Mouse (Mus musculus): ENCODE results near the gene Dgka.

Gene Dgka

GRCm38 (mm10) chr10:128744680-128745601, at the start of gene Dgka:
Gene Dgka (minus strand): TSS chr10:128744855.
- peak; percentile 74 for DNase-seq (ENCODE audit: low read depth, low spot score)

GRCm38 (mm10) chr10:128794391-128794790, 49.7 kb upstream of the Dgka start:
- DNase-seq (ENCODE audit: low read depth, low spot score): no peak

GRCm38 (mm10) chr10:128793258-128793657, 48.6 kb upstream of the Dgka start:
- no peak for DNase-seq (ENCODE audit: low read depth, low spot score)

- DNase-seq (ENCODE audit: low read depth, low spot score): no peak
Measured at GRCm38 (mm10) chr10:128792041-128792440, 47.4 kb upstream of the Dgka start.

GRCm38 (mm10) chr10:128790398-128791124, 45.9 kb upstream of the Dgka start, which contains the start of gene Mmp19:
Gene Mmp19 (plus strand): TSS chr10:128790910.
- no peak for DNase-seq (ENCODE audit: low read depth, low spot score)

- no peak for DNase-seq (ENCODE audit: low read depth, low spot score)
Measured at GRCm38 (mm10) chr10:128780200-128780599, 35.5 kb upstream of the Dgka start.

- peak; percentile 38 for DNase-seq (ENCODE audit: low read depth, low spot score)
Measured at GRCm38 (mm10) chr10:128779011-128779795, 34.5 kb upstream of the Dgka start.

GRCm38 (mm10) chr10:128778441-128778840, 33.8 kb upstream of the Dgka start:
- no peak for DNase-seq (ENCODE audit: low read depth, low spot score)

- DNase-seq (ENCODE audit: low read depth, low spot score): peak; percentile 65
Measured at GRCm38 (mm10) chr10:128773685-128774084, 29.0 kb upstream of the Dgka start.

- peak; percentile 34 for DNase-seq (ENCODE audit: low read depth, low spot score)
Measured at GRCm38 (mm10) chr10:128772895-128773294, 28.2 kb upstream of the Dgka start.

- DNase-seq (ENCODE audit: low read depth, low spot score): peak; percentile 96
Measured at GRCm38 (mm10) chr10:128748252-128748864, 3.7 kb upstream of the Dgka start.

- peak; percentile 99 for DNase-seq (ENCODE audit: low read depth, low spot score)
Measured at GRCm38 (mm10) chr10:128747646-128748251, 3.1 kb upstream of the Dgka start, which contains the start of gene Pym1. Gene Pym1 (plus strand): TSS chr10:128747889.

- DNase-seq (ENCODE audit: low read depth, low spot score): no peak
Measured at GRCm38 (mm10) chr10:128746972-128747645, 2.5 kb upstream of the Dgka start.

GRCm38 (mm10) chr10:128745946-128746613, 1.4 kb upstream of the Dgka start:
- peak; percentile 41 for DNase-seq (ENCODE audit: low read depth, low spot score)

- DNase-seq (ENCODE audit: low read depth, low spot score): peak; percentile 20
Measured at GRCm38 (mm10) chr10:128744211-128744610, 444 bp downstream of the Dgka start.

- DNase-seq (ENCODE audit: low read depth, low spot score): peak; percentile 49
Measured at GRCm38 (mm10) chr10:128743791-128744191, 864 bp downstream of the Dgka start.

- DNase-seq (ENCODE audit: low read depth, low spot score): no peak
Measured at GRCm38 (mm10) chr10:128743235-128743634, 1.4 kb downstream of the Dgka start.

- peak; percentile 49 for DNase-seq (ENCODE audit: low read depth, low spot score)
Measured at GRCm38 (mm10) chr10:128742616-128743015, 2.0 kb downstream of the Dgka start.

GRCm38 (mm10) chr10:128740296-128740695, 4.4 kb downstream of the Dgka start:
- no peak for DNase-seq (ENCODE audit: low read depth, low spot score)

- peak; percentile 97 for DNase-seq (ENCODE audit: low read depth, low spot score)
Measured at GRCm38 (mm10) chr10:128737435-128737834, 7.2 kb downstream of the Dgka start.
